ENCODE assay signal across 36 mouse cellular contexts in the genomic region with DNA sequence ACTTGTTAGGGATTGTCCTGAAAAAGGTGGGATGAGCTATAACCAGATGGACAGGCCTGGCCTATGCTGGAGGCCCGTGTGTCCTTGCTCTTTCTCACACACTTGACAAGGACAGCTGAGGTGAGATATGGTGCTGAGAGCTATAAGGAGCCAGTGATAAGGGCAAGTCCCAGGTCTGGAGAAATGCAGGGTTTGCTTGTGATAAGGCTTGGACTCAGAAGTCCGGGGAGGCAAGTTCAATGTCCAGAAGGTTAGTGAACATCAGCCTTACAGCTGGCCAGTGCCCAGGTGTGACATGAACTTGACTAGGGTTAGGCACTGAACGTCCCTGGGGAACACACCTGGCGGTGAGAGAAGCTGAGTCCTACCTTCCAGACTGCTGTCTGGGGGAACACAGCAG. TPM values are rescaled to one million over a fixed set of nuclear protein-coding genes. Genes with fewer than 3 reads are reported as not detected.
"Had no signal": no experiment of that assay in that cellular context is flagged by ENCODE, and none has a peak within 500 bp of the region (broad histone marks: within the 10 kb centered on the region; RNA-seq: fewer than 3 reads in every experiment).

No protein-coding gene starts in this region.

- H3K9ac ChIP-seq: heart, embryonic 12.5 days; hindbrain, embryonic 12.5 days; hindbrain, embryonic 14.5 days; limb, embryonic 12.5 days; liver, embryonic 13.5 days; liver, embryonic 15.5 days had no signal

- ATAC-seq: hindbrain, embryonic 16.5 days; inflammation-experienced regulatory T-cells, adult 6 months had no signal

- H3K36me3 ChIP-seq: heart, embryonic 10.5 days; heart, embryonic 12.5 days; hindbrain, embryonic 10.5 days; hindbrain, embryonic 12.5 days; limb, embryonic 10.5 days; limb, embryonic 12.5 days; liver, embryonic 13.5 days; liver, embryonic 15.5 days had no signal

- H3K4me3 ChIP-seq: heart, embryonic 10.5 days; heart, embryonic 12.5 days; hindbrain, embryonic 10.5 days; hindbrain, embryonic 12.5 days; layer of hippocampus, adult 2 months; left cerebral cortex, adult 2 months; limb, embryonic 10.5 days; limb, embryonic 12.5 days; liver, embryonic 13.5 days; liver, embryonic 15.5 days had no signal

- H3K9me3 ChIP-seq: heart, embryonic 10.5 days; heart, embryonic 12.5 days; hindbrain, embryonic 10.5 days; hindbrain, embryonic 12.5 days; limb, embryonic 10.5 days; limb, embryonic 12.5 days; liver, embryonic 13.5 days; liver, embryonic 15.5 days had no signal

- H3K27ac ChIP-seq: heart, embryonic 10.5 days; hindbrain, embryonic 10.5 days; hindbrain, embryonic 12.5 days; hindbrain, embryonic 14.5 days; layer of hippocampus, adult 2 months; left cerebral cortex, adult 2 months; limb, embryonic 10.5 days; limb, embryonic 12.5 days; liver, embryonic 13.5 days; liver, embryonic 15.5 days had no signal

- H3K4me2 ChIP-seq: heart, embryonic 12.5 days; hindbrain, embryonic 12.5 days; hindbrain, embryonic 14.5 days; limb, embryonic 12.5 days; liver, embryonic 13.5 days; liver, embryonic 15.5 days had no signal

- DNase-seq: gastrocnemius, postnatal 14 days; gastrocnemius, postnatal 36 days; heart, adult 18-20 months; heart, postnatal 10 days; heart, postnatal 4 days; kidney, adult 18-20 months; kidney, adult 8-10 months; kidney, postnatal 10 days; kidney, postnatal 25 days; kidney, postnatal 4 days; liver; liver, embryonic 13.5 days had no signal

RNA-seq across cellular contexts. Expression of gene Mrgprg, which starts 14.7 kb away (rescaled TPM):
- total RNA-seq: gastrocnemius, postnatal 14 days; gastrocnemius, postnatal 36 days; granulocyte monocyte progenitor cell, adult 5-6 weeks; heart, adult 8-10 months; heart, postnatal 10 days; heart, postnatal 25 days; heart, postnatal 4 days; layer of hippocampus, adult 2 months; layer of hippocampus, postnatal 10 days; layer of hippocampus, postnatal 25 days; left cerebral cortex, adult 2 months; left cerebral cortex, postnatal 14 days; left cerebral cortex, postnatal 36 days had no signal
- polyA plus RNA-seq: heart, embryonic 12.5 days; heart, embryonic 14.5 days; heart, embryonic 16.5 days; hindbrain, embryonic 10.5 days; hindbrain, embryonic 12.5 days; hindbrain, embryonic 14.5 days; hindbrain, embryonic 16.5 days; inflammation-experienced regulatory T-cells, adult 6 months; kidney, embryonic 14.5 days; kidney, embryonic 16.5 days; limb, embryonic 10.5 days; limb, embryonic 12.5 days; limb, embryonic 14.5 days; liver, embryonic 13.5 days; liver, embryonic 15.5 days had no signal
